Mouse (Mus musculus) bone marrow, adult 2 months (tissue): ENCODE data around the gene Ldhc.

Source experiments
- CTCF ChIP-seq: fragments of 200-500 bp; IDR thresholded peaks from 2 replicates; pipeline ENCODE4 v1.5.1; 2011; ENCODE audit warnings: low read length, control low read depth; ENCODE audit not compliant: control insufficient read depth, insufficient read depth
- POLR2A ChIP-seq: fragments of 200-500 bp; IDR thresholded peaks from 2 replicates; pipeline ENCODE4 v1.6.1; 2011; ENCODE audit warnings: low read depth, mild to moderate bottlenecking, control low read depth, low read length, borderline replicate concordance; ENCODE audit not compliant: control insufficient read depth

GRCm38 (mm10) chr7:46833670-46834255, 27.2 kb upstream of the Ldhc start:
- TF ChIP-seq POLR2A (no peak), CTCF (no peak)
